Mouse (Mus musculus) heart, postnatal 10 days (tissue): ENCODE results near the gene Ahrr. TPM values are rescaled to one million over a fixed set of nuclear protein-coding genes. Genes with fewer than 3 reads are reported as not detected.
A peak's percentile ranks its signal among the peaks of the same experiment; 100 is the strongest.

Source experiments
- DNase-seq, 2 experiments: peaks; one replicate each; pipeline ENCODE4 v3.0.0; 2021
- intact Hi-C: fragments of 180-260 bp; cut with DNase I; formaldehyde crosslinking; loops from one replicate; pipeline ENCODE4 v1.15.1; 2025
- total RNA-seq, 2 experiments: library from RNA; stranded (reverse); gene quantifications; 2 replicates each; pipeline ENCODE4 v1.2.3; 2021

The Ahrr gene
- total RNA-seq, 2 experiments from 2014 or later, result 0.98 to 1.6 TPM

DNA sequence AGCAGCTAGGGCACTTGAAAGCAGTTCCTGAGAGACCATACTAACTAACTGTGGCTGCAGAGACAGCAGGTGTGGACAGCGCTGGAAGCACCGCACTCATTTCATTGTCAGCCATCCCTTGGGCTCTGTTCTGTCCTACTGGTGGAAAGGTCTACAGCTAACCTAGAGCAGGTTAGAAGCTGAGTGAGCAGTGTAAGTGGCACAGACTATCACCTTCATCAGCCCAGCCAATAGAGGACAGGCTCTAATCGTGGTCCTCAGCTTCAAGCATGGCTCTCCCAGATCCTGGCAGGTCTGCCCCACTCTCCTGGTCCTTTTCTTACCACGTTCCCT is 46.3 kb downstream of the Ahrr start:
- intact Hi-C loops, result loop anchor here (5.0 kb wide), 1 partner anchor 39 kb away; the partner anchor contains the start of gene Exoc3

DNA sequence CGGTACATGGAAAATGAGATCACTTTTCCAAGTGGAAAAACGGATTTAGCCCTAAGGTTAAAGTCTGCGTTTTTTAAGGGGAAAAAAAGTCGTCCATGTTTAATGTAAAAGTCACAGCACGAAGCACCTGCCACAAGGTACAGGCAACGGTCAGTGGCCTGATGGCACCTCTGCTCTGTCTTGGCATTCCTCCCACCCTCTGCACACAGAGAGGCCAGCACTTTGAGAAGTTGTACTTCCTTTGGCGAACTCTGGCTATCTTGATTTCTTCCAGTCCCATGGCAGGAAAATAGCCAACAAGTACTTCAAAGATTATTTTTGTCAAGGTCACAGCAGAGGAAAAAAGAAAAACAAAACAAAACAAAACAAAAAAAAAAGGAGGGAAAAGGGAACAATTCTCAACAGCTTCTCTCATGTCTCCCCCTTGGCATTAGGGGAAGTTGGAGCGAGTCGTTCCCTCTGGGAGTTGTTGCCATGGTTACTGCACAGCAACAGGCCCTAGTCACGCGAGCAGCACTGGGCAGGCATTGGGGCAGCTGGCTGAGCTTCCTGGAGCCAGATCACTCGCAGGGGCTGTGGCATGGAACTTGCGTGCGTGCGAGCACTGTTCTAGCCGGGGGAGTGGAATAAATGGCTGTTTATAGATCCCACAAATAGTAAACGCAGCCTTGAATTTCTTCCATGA is 46.8 kb downstream of the Ahrr start:
- peak; percentile 82 to 85 for DNase-seq
- intact Hi-C loops, result loop anchor here (5.0 kb wide), 1 partner anchor 38 kb away; the partner anchor contains the start of gene Exoc3

More for the DNA sequence above, 46.3 kb downstream of the Ahrr start:
- DNase-seq, result no peak

GRCm38 (mm10) chr13:74237574-74237973 is 54.6 kb downstream of the Ahrr start:
- no peak for DNase-seq
- intact Hi-C loops, result no loop called here

DNA sequence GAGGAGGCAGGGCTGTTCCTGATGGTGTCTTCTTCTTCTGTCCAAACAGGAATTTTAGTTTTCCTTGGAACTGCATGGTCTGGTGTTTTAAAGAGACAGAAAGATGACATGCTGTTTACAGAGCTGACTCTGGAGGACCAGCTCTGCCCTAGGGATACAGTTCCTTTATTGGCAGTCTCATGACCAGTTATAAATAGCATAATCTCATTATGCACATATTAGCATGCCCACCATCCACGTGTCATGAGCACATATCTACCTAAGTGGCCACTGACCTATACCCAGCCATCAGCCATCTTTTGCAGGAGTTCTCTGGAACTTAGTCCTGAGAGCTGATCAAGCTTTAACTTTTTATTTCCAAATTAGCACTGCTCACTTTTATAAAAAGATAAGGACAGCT is 71.5 kb downstream of the Ahrr start:
- intact Hi-C loops, result no loop called here
- peak in 1 of 2 experiments; percentile 8 for DNase-seq

DNA sequence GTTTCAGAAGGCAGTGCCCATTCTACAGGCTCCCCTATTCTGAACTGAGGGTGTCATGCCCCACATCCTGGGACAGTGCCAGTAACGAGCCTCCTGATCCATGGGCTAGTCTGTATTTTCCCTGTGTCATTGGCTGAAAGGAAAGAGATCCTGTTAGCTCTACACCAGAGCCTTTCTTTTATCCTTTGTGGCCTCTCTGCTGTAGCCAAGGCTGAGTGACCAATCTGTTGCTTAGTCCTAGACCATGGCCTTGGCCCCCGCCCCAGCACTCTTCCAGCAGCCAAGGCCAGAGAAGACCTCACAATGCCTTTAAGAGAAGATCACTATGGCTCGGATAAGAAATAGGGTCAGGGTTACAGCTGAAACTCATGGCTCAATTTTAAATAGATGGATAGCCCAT is 73.7 kb downstream of the Ahrr start:
- no peak for DNase-seq
- intact Hi-C loops, result no loop called here

- no peak for DNase-seq
- intact Hi-C loops, result loop anchor here (2.0 to 5.0 kb wide), 2 partner anchors 38 to 238 kb away; no protein-coding TSS in a partner anchor
These were observed 83.2 kb downstream of the Ahrr start for GRCm38 (mm10) chr13:74208986-74209345.

DNA sequence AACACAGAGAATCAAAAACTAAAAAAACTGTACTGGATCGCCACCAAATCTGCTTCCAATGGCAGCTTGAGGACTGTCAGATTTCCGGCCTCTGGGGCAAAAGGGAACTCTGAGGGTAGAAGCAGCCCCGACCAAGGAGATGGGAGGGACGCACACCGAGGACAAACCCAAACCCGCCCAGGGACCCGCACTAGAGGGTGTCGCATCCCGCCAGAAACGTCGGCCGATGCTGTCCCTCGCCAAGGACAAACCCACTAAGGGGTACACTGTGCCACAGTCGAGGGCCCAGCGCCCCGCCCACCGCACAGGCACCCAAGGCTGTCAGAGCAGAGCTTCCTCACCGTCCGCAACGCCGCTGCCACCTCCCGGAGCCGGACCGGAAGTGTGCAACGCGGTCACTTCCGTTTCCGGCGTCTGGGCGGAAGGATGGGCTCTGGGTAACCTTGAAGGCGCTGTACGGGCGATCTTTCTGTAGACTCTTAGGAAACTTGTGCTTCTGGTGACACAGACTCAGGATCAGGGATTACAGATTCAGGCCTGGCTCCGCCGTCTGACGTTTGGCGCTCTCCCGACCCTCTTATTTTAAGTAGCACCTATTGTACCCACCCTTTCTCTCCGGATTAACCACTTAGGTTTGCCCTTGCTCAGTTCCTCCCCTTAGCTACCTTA is 83.7 kb downstream of the Ahrr start, which contains the start of gene Exoc3:
Gene Exoc3, minus strand, starts transcription at position 416 of the 669 bp plus-strand sequence.
- intact Hi-C loops, result loop anchor here (2.0 to 5.0 kb wide), 2 partner anchors 39 to 238 kb away; no protein-coding TSS in a partner anchor
- peak; percentile 94 to 95 for DNase-seq

- DNase-seq, result no peak
- intact Hi-C loops, result no loop called here
These were observed 95.7 kb downstream of the Ahrr start for GRCm38 (mm10) chr13:74196451-74196850.

DNA sequence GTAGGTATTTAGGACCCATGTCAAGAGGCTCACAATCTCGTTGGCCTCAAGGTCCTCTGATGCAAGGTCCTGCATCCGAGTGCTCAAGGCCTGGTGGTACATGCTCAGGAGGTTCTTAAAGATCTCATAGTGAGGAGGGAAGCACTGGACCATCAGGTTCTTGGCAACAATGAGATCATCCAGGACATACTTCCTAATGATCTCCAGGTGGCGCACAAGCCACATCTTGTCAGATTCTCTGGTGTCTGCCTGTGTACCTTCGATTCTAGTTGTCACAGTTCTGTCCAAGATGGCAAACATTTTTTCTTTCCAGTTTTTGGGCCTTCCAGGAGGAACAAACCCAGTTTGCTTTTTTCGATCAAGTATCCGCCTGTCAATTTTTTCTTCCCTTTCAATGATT is 99.5 kb downstream of the Ahrr start:
- intact Hi-C loops, result loop anchor here (1.0 to 5.0 kb wide), 3 partner anchors 95 to 225 kb away; no protein-coding TSS in a partner anchor
- DNase-seq, result peak; percentile 21 to 28

DNA sequence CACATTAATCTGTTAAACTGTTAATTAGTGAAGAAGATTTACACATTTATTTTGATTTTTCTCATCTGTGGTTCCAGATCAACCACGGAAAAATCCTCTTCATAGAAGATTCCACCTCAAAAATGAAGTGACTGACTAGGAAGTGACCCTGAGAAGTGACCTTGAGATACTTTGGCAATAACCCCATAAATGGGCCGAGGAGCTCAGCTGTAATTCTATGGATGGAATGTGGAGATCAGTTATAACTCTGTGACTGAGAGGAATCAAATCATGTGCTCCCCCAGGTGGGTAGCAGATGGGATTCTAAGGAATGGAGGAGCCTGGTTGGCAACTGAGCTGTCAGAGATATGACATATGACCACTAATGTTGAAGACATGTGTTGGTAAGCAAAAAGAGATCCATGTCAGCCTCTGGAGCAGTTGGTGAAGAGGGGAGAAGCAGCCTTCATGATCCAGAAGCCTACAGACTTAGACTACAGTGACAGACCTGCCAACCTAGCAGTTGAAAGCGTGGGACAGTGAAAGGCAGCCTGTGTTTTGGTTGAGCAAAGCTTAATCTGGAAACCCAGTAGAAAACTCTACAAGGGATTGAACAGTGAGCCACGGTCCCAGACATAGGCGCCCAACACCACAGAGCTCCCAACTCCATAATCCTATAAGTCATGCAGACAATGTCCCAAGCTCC is 109.0 kb downstream of the Ahrr start:
- no peak for DNase-seq
- intact Hi-C loops, result loop anchor here (5.0 kb wide), 1 partner anchor 236 kb away; no protein-coding TSS in a partner anchor

- no peak for DNase-seq
- intact Hi-C loops, result no loop called here
These were observed 120.1 kb downstream of the Ahrr start for GRCm38 (mm10) chr13:74172036-74172435.

DNA sequence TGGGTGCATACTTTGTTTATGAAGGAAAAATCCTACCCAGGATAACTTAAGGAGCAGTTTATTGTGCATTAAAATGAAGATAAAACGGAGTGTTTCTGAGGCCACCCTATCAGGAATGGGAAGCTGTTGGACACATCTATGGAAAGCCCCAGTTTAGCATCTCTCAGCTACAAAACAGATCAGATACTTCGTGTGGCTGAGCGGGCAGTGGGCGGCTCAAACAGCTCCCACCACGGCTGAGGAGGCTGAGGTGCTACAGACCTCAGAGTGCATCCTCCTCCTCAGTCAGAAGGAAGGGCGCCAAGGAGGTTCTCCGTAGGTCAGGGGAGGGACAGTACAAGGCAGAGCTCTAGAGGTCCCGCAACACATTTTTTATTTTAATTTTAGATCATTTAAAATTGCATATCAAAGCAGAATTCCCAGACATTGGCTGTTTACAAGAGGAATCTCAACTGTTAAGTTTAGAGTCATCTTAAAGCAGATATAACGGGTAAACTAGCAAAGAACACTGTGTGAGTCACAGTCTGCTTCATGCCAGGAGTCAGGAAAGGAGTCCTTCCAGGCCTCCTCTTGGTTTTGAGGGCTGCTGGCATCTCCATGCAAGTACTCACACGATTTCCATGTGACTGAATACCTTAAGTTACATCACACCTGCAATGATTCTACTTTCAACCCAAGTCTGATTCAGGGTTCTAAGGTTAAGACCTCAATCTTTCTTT is 122.5 kb downstream of the Ahrr start:
- intact Hi-C loops, result loop anchor here (5.0 kb wide), 1 partner anchor 72 kb away; no protein-coding TSS in a partner anchor
- no peak for DNase-seq

DNA sequence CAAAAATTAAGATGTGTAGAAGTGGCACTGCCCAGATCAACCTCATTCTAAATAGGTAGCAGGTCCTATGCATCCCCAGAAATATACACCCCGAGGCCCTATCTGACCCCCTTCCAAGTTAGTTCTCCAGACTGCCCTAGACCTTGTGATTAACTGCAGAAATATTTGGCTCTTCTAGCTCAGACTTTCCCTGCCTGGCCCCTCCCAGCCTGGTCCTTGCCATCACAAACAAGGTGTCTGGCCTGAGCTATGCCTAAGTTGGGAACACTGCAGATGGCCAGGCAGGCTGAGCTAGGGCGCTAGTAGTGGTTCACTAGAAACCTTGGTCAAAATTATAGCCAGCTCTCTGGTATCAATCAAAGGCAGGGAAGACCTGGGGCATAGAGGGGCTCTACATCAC is 124.6 kb downstream of the Ahrr start:
- intact Hi-C loops, result loop anchor here (5.0 kb wide), 1 partner anchor 70 kb away; no protein-coding TSS in a partner anchor
- peak; percentile 45 to 46 for DNase-seq

DNA sequence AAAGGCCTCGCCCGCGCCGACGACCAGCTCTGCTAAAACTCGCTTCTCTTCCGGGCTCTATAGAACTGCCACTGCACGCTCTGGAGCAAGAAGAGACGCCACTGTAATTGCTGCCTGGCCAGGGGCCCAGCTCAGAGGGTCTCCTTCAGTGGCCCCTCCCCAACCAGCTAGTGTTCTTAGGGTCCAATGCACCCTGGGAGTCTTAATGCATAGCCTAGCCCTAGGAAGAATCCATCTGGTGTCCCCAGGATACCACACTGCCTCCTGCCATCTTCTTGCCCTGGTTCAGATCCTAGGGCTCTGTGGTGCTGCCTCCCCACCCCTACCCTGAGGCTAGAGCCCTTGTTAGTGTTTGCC is 125.1 kb downstream of the Ahrr start:
- intact Hi-C loops, result loop anchor here (5.0 kb wide), 1 partner anchor 70 kb away; no protein-coding TSS in a partner anchor
- no peak for DNase-seq

DNA sequence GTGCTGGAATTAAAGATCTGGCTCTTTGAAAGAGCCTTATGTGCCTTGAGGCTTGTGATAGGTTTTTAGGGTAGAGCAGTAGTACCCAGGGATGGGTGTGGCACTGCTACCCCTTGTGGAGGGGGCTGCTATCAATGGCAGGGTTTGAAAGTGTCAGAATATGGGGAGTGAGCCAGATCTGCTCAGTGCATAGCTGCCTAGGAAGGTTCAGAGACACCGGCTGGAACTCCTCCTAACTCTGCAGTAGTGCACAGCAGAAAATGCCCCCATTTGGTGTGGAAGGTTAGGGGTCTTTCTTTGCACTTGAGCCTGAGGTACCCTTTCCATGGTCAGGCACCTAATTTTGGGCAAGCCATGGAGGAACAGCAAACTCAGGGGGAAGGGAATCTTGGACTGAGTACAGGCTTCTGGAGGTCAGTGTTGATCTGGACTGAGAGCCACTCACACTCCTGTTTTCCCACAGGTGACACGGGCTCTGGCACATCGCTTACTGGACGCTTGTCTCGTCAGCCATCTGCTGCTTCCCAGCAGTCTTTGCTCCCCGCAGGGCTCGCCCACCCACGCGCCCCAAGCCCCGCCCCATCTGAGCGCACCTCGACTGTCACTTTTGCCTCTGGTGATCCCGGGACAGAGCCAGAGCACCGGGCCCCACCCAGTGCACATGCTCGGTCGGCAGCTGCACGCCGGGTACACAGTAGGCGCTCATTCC is 125.6 kb downstream of the Ahrr start:
- intact Hi-C loops, result loop anchor here (5.0 kb wide), 1 partner anchor 69 kb away; no protein-coding TSS in a partner anchor
- DNase-seq, result peak; percentile 50 to 66

Other genes with a start within 250 kb of the Ahrr start
- 1 to 10 TPM; 2.0 to 2.8 TPM for gene Cep72, start 230.0 kb downstream of the Ahrr start, total RNA-seq
- gene Slc9a3, start 170.9 kb downstream of the Ahrr start, total RNA-seq, result under 1 TPM; 0.65 to 0.74 TPM
- 10 to 100 TPM; 54.4 to 57.3 TPM for gene Exoc3, start 83.6 kb downstream of the Ahrr start, total RNA-seq
- 10 to 100 TPM; 54.5 to 54.8 TPM for gene Pdcd6, start 25.2 kb upstream of the Ahrr start, total RNA-seq
- 1,000 to 10,000 TPM; 1,198 to 1,226 TPM for gene Sdha, start 57.9 kb upstream of the Ahrr start, total RNA-seq
- gene Ccdc127, start 58.0 kb upstream of the Ahrr start, total RNA-seq, result 10 to 100 TPM; 47.4 to 51.8 TPM
- gene Lrrc14b, start 71.7 kb upstream of the Ahrr start, total RNA-seq, result 10 to 100 TPM; 41.9 to 49.7 TPM
- 1 to 10 TPM; 2.8 to 3.7 TPM for gene Zfp72, start 98.5 kb upstream of the Ahrr start, total RNA-seq
- gene Ftl1-ps1, start 107.4 kb upstream of the Ahrr start, total RNA-seq, result 100 to 1,000 TPM; 272 to 274 TPM
- gene Zfp825, start 201.7 kb upstream of the Ahrr start, total RNA-seq, result 1 to 10 TPM; 6.4 to 6.5 TPM